In the genomic region with DNA sequence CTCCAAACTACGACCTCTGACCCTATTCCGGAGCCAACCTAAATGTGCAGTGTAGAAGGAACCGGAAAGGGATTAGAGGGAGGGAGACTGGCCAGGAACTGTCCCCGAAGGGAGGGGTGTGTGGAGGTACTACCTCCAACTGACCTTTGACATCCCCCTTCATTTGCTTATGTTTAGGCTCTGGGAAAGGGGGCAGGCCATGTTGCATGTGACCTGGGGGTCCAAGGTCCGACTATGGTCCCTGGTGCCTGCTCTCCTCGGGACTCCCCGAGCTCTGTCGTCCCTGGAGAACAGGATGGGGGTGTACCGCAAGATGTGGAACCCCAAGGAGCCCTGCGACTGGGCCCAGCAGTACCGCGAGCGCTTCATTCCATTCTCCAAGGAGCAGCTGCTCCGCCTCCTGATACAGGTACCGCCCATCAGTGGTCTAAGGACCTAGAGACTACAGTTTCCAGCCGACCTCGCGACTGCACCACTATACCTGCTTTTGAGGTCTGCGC, we compare ENCODE assay signal across 8 mouse cellular contexts. TPM values are rescaled to one million over a fixed set of nuclear protein-coding genes. Genes with fewer than 3 reads are reported as not detected.
DNase-seq lines count a peak whose midpoint lies in the region; ATAC-seq and TF ChIP-seq lines count a peak whose summit lies in the region.

No protein-coding gene starts in this region.

- H3K4me3 ChIP-seq in intestine, postnatal 0 days (ENCODE audit: low read depth, low read length) = peak overlapping the region; percentile 39
- peak overlapping the region; percentile 32 for H3K4me3 ChIP-seq in limb, embryonic 11.5 days (ENCODE audit: low read depth, low read length)
- peak overlapping the region; percentile 64 for H3K4me3 ChIP-seq in midbrain, embryonic 10.5 days
- H3K4me3 ChIP-seq in stomach, embryonic 14.5 days (ENCODE audit: low read depth, low read length) = peak overlapping the region; percentile 50

- peak overlapping the region; percentile 40 for H3K9ac ChIP-seq in intestine, postnatal 0 days (ENCODE audit: low read depth, low read length)
- peak overlapping the region; percentile 58 for H3K9ac ChIP-seq in limb, embryonic 11.5 days (ENCODE audit: low read length)
- H3K9ac ChIP-seq in stomach, embryonic 14.5 days (replicated peaks; ENCODE audit: low read depth, low read length) = peak overlapping the region; percentile 49

- peak overlapping the region; percentile 64 for H3K4me2 ChIP-seq in intestine, postnatal 0 days (replicated peaks; ENCODE audit: low read depth)
- H3K4me2 ChIP-seq in limb, embryonic 11.5 days (ENCODE audit: low read depth, severe bottlenecking) = peak overlapping the region; percentile 71
- peak overlapping the region; percentile 94 for H3K4me2 ChIP-seq in stomach, embryonic 14.5 days (replicated peaks; ENCODE audit: low read depth, low read length)

- H3K9me3 ChIP-seq in intestine, postnatal 0 days (ENCODE audit: control insufficient read depth) = no peaks in the 10 kb centered on the region
- H3K9me3 ChIP-seq in limb, embryonic 11.5 days (ENCODE audit: control insufficient read depth, low read length) = no peaks in the 10 kb centered on the region
- H3K9me3 ChIP-seq in midbrain, embryonic 10.5 days (replicated peaks) = no peaks in the 10 kb centered on the region
- H3K9me3 ChIP-seq in stomach, embryonic 14.5 days (ENCODE audit: control insufficient read depth, low read depth, low read length) = no peaks in the 10 kb centered on the region

- WGBS in intestine, postnatal 0 days = 2% methylated on average over 19 of the region's 19 CpGs
- WGBS in limb, embryonic 11.5 days = 1% methylated on average over 19 of the region's 19 CpGs
- WGBS in midbrain, embryonic 10.5 days = 2% methylated on average over 19 of the region's 19 CpGs
- WGBS in stomach, embryonic 14.5 days = 2% methylated on average over 19 of the region's 19 CpGs

- H3K36me3 ChIP-seq in intestine, postnatal 0 days (ENCODE audit: control insufficient read depth, insufficient read depth) = no peaks in the 10 kb centered on the region
- H3K36me3 ChIP-seq in limb, embryonic 11.5 days (ENCODE audit: control insufficient read depth, insufficient read depth, low read length) = no peaks in the 10 kb centered on the region
- H3K36me3 ChIP-seq in midbrain, embryonic 10.5 days = no peaks in the 10 kb centered on the region
- H3K36me3 ChIP-seq in stomach, embryonic 14.5 days (ENCODE audit: control insufficient read depth, insufficient read depth, low read length) = no peaks in the 10 kb centered on the region

- no peak for TF ChIP-seq CTCF in intestine, postnatal 0 days (IDR thresholded peaks at IDR 0.05; ENCODE audit: low read depth)

- H3K27me3 ChIP-seq in intestine, postnatal 0 days (replicated peaks; ENCODE audit: control insufficient read depth, insufficient read depth, low read length) = no peaks in the 10 kb centered on the region
- no peaks in the 10 kb centered on the region for H3K27me3 ChIP-seq in limb, embryonic 11.5 days (ENCODE audit: control insufficient read depth, insufficient read depth, low read length)
- H3K27me3 ChIP-seq in midbrain, embryonic 10.5 days (ENCODE audit: low read depth, poor library complexity, severe bottlenecking) = peaks cover 10% of the 10 kb centered on the region
- H3K27me3 ChIP-seq in stomach, embryonic 14.5 days (ENCODE audit: control insufficient read depth, insufficient read depth, low read length) = no peaks in the 10 kb centered on the region

- H3K4me1 ChIP-seq in intestine, postnatal 0 days (replicated peaks; ENCODE audit: control insufficient read depth, insufficient read depth, low read length) = no peaks in the 10 kb centered on the region
- H3K4me1 ChIP-seq in limb, embryonic 11.5 days (ENCODE audit: control insufficient read depth, insufficient read depth, low read length) = no peaks in the 10 kb centered on the region
- peaks cover 17% of the 10 kb centered on the region for H3K4me1 ChIP-seq in midbrain, embryonic 10.5 days
- H3K4me1 ChIP-seq in stomach, embryonic 14.5 days (ENCODE audit: control insufficient read depth, insufficient read depth, low read length) = peaks cover 9% of the 10 kb centered on the region; the same call in 1 of the 2 replicates

- peak; percentile 68 to 69 for DNase-seq in cerebellum, adult 18-20 months
- DNase-seq in cerebellum, postnatal 4 days (ENCODE audit: low spot score in 2 of 2) = no peak
- peak; percentile 60 for DNase-seq in c-Kit-positive CD71-positive TER-119-negative erythroid progenitor cells, embryonic 14.5 days (ENCODE audit: low read depth)
- peak; percentile 52 to 65 for DNase-seq in frontal cortex, postnatal 10 days (ENCODE audit: low spot score in 2 of 2)
- peak; percentile 66 for DNase-seq in limb, embryonic 11.5 days (ENCODE audit: low spot score)
- no peak for DNase-seq in midbrain, embryonic 10.5 days (ENCODE audit: low spot score)

- ATAC-seq in intestine, postnatal 0 days = peak; percentile 71
- peak; percentile 65 for ATAC-seq in limb, embryonic 11.5 days (ENCODE audit: insufficient number of reproducible peaks, low FRiP score, low TSS enrichment, low read depth)
- ATAC-seq in stomach, embryonic 14.5 days (ENCODE audit: insufficient number of reproducible peaks, insufficient read depth, low FRiP score, low read depth) = peak; percentile 64

- H3K27ac ChIP-seq in intestine, postnatal 0 days (ENCODE audit: low read depth, low read length) = peak overlapping the region; percentile 74
- H3K27ac ChIP-seq in limb, embryonic 11.5 days (replicated peaks; ENCODE audit: low read depth, low read length) = no peak overlapping the region; the same call in 1 of the 2 replicates
- peak overlapping the region; percentile 88 for H3K27ac ChIP-seq in midbrain, embryonic 10.5 days (replicated peaks)
- H3K27ac ChIP-seq in stomach, embryonic 14.5 days (ENCODE audit: low read length) = peak overlapping the region; percentile 78

RNA-seq across cellular contexts. Expression of a gene that starts 0.6 kb away (rescaled TPM):
- polyA plus RNA-seq in intestine, postnatal 0 days (2015; fragmentation: Nextera tagmentation; extraction: Ambion mirVana) = 6.8 and 7.4 TPM in 2 replicates
- 3.6 and 4.3 TPM in 2 replicates for polyA plus RNA-seq in limb, embryonic 11.5 days (2014; fragmentation: Nextera tagmentation; extraction: Ambion mirVana)
- 4.4 and 5.1 TPM in 2 replicates for polyA plus RNA-seq in midbrain, embryonic 10.5 days (2016; fragmentation: Nextera tagmentation; extraction: Ambion mirVana)
- 4.7 and 5.4 TPM in 2 replicates for polyA plus RNA-seq in stomach, embryonic 14.5 days (2014; fragmentation: Nextera tagmentation; extraction: Ambion mirVana)

RNA-seq across cellular contexts. Expression of a gene that starts 0.8 kb away (rescaled TPM):
- 0.72 and 0.75 TPM in 2 replicates for polyA plus RNA-seq in intestine, postnatal 0 days (2015; fragmentation: Nextera tagmentation; extraction: Ambion mirVana)
- 1.0 and 1.8 TPM in 2 replicates for polyA plus RNA-seq in limb, embryonic 11.5 days (2014; fragmentation: Nextera tagmentation; extraction: Ambion mirVana)
- 1.5 and 1.7 TPM in 2 replicates for polyA plus RNA-seq in midbrain, embryonic 10.5 days (2016; fragmentation: Nextera tagmentation; extraction: Ambion mirVana)
- polyA plus RNA-seq in stomach, embryonic 14.5 days (2014; fragmentation: Nextera tagmentation; extraction: Ambion mirVana) = 0.45 and 0.65 TPM in 2 replicates

RNA-seq across cellular contexts. Expression of a gene that starts 19.1 kb away (rescaled TPM):
- 0.66 and 1.1 TPM in 2 replicates for polyA plus RNA-seq in intestine, postnatal 0 days (2015; fragmentation: Nextera tagmentation; extraction: Ambion mirVana)
- 0.07 TPM in 1 of 2 replicates, not detected in the other for polyA plus RNA-seq in limb, embryonic 11.5 days (2014; fragmentation: Nextera tagmentation; extraction: Ambion mirVana)
- polyA plus RNA-seq in midbrain, embryonic 10.5 days (2016; fragmentation: Nextera tagmentation; extraction: Ambion mirVana) = 0.16 and 0.34 TPM in 2 replicates
- 0.29 and 0.48 TPM in 2 replicates for polyA plus RNA-seq in stomach, embryonic 14.5 days (2014; fragmentation: Nextera tagmentation; extraction: Ambion mirVana)

RNA-seq across cellular contexts. Expression of a gene that starts 23.9 kb away (rescaled TPM):
- 82.4 and 83.3 TPM in 2 replicates for polyA plus RNA-seq in intestine, postnatal 0 days (2015; fragmentation: Nextera tagmentation; extraction: Ambion mirVana)
- 30.3 and 35.9 TPM in 2 replicates for polyA plus RNA-seq in limb, embryonic 11.5 days (2014; fragmentation: Nextera tagmentation; extraction: Ambion mirVana)
- polyA plus RNA-seq in midbrain, embryonic 10.5 days (2016; fragmentation: Nextera tagmentation; extraction: Ambion mirVana) = 17.7 and 28.2 TPM in 2 replicates
- 263 and 295 TPM in 2 replicates for polyA plus RNA-seq in stomach, embryonic 14.5 days (2014; fragmentation: Nextera tagmentation; extraction: Ambion mirVana)

RNA-seq across cellular contexts. Expression of a gene that starts 24.7 kb away (rescaled TPM):
- 99.6 and 107 TPM in 2 replicates for polyA plus RNA-seq in intestine, postnatal 0 days (2015; fragmentation: Nextera tagmentation; extraction: Ambion mirVana)
- polyA plus RNA-seq in limb, embryonic 11.5 days (2014; fragmentation: Nextera tagmentation; extraction: Ambion mirVana) = 72.7 and 97.1 TPM in 2 replicates
- polyA plus RNA-seq in midbrain, embryonic 10.5 days (2016; fragmentation: Nextera tagmentation; extraction: Ambion mirVana) = 36.1 and 39.0 TPM in 2 replicates
- 150 and 157 TPM in 2 replicates for polyA plus RNA-seq in stomach, embryonic 14.5 days (2014; fragmentation: Nextera tagmentation; extraction: Ambion mirVana)

Comparison
In these comparisons a context has a peak if more than half of its experiments do, and no peak if none do; other contexts are left out.
1. DNase-seq: peak in cerebellum, adult 18-20 months (2 of 2), c-Kit-positive CD71-positive TER-119-negative erythroid progenitor cells, embryonic 14.5 days (single experiment), frontal cortex, postnatal 10 days (2 of 2) and limb, embryonic 11.5 days (single experiment); none in cerebellum, postnatal 4 days (0 of 2) and midbrain, embryonic 10.5 days (single experiment).
2. Peak in every context shown above with its lines, with median percentiles within 50 percentile points of each other: ATAC-seq, H3K4me2 ChIP-seq, H3K4me3 ChIP-seq and H3K9ac ChIP-seq.